Mouse (Mus musculus) forebrain, embryonic 15.5 days (tissue): ENCODE measurements around the gene Emc6. TPM values are rescaled to one million over a fixed set of nuclear protein-coding genes. Genes with fewer than 3 reads are reported as not detected.

Source experiments
- ATAC-seq: fragments of 200-750 bp; cut with Nextera tagmentation; replicated peaks from 2 replicates; pipeline ENCODE4 v1.8.0; 2017; ENCODE audit warnings: mild to moderate bottlenecking, moderate TSS enrichment, moderate library complexity
- H3K27ac ChIP-seq: fragments of 300-500 bp; sonication (generic); replicated peaks from 2 replicates; pipeline ENCODE4 v1.5.1; 2015; ENCODE audit warnings: mild to moderate bottlenecking, inconsistent platforms
- H3K27me3 ChIP-seq: fragments of 300-500 bp; sonication (generic); 2 replicates; pipeline ENCODE4 v1.6.1; 2015; ENCODE audit warnings: inconsistent platforms
- H3K36me3 ChIP-seq: fragments of 300-500 bp; sonication (generic); 2 replicates; pipeline ENCODE4 v1.6.1; 2015; ENCODE audit warnings: mild to moderate bottlenecking, inconsistent platforms
- H3K4me1 ChIP-seq: fragments of 300-500 bp; sonication (generic); 2 replicates; pipeline ENCODE4 v1.6.1; 2015; ENCODE audit warnings: inconsistent platforms
- H3K4me2 ChIP-seq: fragments of 300-500 bp; sonication (generic); replicated peaks from 2 replicates; pipeline ENCODE4 v1.6.1; 2015; ENCODE audit warnings: mild to moderate bottlenecking, inconsistent platforms
- H3K4me3 ChIP-seq: fragments of 300-500 bp; sonication (generic); 2 replicates; pipeline ENCODE4 v1.5.1; 2015; ENCODE audit warnings: mild to moderate bottlenecking, inconsistent platforms
- H3K9ac ChIP-seq: fragments of 300-500 bp; sonication (generic); replicated peaks from 2 replicates; pipeline ENCODE4 v1.6.1; 2015; ENCODE audit warnings: mild to moderate bottlenecking, inconsistent platforms
- H3K9me3 ChIP-seq: fragments of 300-500 bp; sonication (generic); 2 replicates; pipeline ENCODE4 v1.6.1; 2016; ENCODE audit warnings: inconsistent platforms
- WGBS: fragments of 180-500 bp; shearing (Covaris S2); methylation state at CpG from one replicate; pipeline ENCODE4 v1.1.7; 2015; ENCODE audit warnings: mixed read lengths; 5-methylcytosine and 5-hydroxymethylcytosine counted together
- polyA plus RNA-seq: library from polyadenylated mRNA; unstranded; fragments of >200 nt; fragmentation: Nextera tagmentation; extraction: Ambion mirVana; gene quantifications from 2 replicates; pipeline ENCODE4 v1.2.1, GENCODE M21; 2015

Emc6 gene
- polyA plus RNA-seq, 1 experiment from 2014 or later: 131 TPM

DNA sequence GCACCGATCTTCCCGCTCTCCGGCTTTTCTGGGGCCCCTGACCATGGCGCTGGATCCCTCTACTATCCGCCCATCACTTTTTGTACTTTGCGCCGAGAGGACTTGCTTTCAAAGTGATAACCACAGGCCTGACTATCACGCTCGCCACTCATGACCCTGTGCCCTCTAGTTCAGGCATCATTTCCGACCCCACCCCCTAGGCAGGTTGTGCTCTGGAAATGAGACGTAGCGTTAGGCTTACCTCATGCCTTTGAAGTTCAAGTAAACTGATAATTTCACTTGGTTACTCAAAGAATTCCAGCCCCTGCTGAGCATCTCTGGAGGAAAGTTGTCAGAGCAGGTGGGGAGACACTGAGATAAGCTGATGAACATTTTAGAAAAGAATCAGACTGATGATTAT is 23.0 kb upstream of the Emc6 start:
- no peak for ATAC-seq
- Histone ChIP-seq H3K9ac (peak overlapping the region; percentile 61), H3K36me3 (peaks cover 6% of the 10 kb centered on the region; the same call in 1 of the 2 replicates), H3K4me1 (peaks cover 28% of the 10 kb centered on the region), H3K27ac (no peak overlapping the region), H3K4me3 (peak overlapping the region; percentile 73), H3K27me3 (no peaks in the 10 kb centered on the region), H3K9me3 (no peaks in the 10 kb centered on the region), H3K4me2 (peak overlapping the region; percentile 96)
- 5% methylated on average over 12 of the region's 12 CpGs for WGBS

- H3K4me1 ChIP-seq: peaks cover 28% of the 10 kb centered on the region
- no peaks in the 10 kb centered on the region for H3K9me3 ChIP-seq
- H3K36me3 ChIP-seq: peaks cover 6% of the 10 kb centered on the region; the same call in 1 of the 2 replicates
- peak; percentile 97 for ATAC-seq
- no peaks in the 10 kb centered on the region for H3K27me3 ChIP-seq
- H3K4me3 ChIP-seq: peak within 1 kb of the TSS; percentile 73
- peak within 1 kb of the TSS; percentile 61 for H3K9ac ChIP-seq
- H3K27ac ChIP-seq: 0 out of 2 replicates have a peak within 1 kb of the TSS, but pooled peaks have one; percentile 25
- peak within 1 kb of the TSS; percentile 96 for H3K4me2 ChIP-seq
- 1% methylated on average over 32 of the region's 32 CpGs for WGBS
These were observed 22.4 kb upstream of the Emc6 start, which contains the start of gene Shpk for GRCm38 (mm10) chr11:73199230-73199712. Shpk (plus strand) TSS chr11:73199460.

DNA sequence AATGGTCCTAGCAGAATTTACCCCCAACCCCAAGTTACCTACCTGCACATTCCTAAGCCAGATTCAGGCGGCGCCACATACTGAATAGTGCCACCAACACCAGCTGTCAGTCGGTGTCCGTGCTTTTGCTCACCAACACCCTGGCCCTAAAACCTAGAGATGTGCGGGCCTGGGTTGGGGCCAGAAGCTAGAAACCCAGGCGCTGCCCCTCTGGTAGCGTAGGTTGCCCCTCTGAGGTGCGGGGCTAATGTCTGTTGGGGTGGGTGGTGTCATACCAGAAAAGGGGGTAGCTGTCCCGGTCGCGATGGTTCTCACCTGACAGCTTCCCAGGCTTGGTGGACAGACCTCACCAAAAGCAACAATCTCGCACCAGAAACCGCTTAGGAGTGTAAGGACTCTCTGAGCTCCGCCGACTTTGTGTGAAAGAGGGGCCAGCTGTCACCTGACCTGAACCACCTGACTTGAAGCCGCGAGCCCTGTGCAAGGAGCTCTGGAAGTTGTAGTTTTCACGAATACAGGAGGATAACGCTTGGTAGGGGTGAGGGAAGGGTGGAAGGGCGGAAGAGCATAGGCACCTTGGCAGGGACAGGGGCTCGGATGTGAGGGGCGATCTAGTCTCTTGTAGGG is 21.9 kb upstream of the Emc6 start, which contains the start of gene Ctns:
Ctns (minus strand) TSS at position 440 of the 627 bp plus-strand sequence.
- H3K27ac ChIP-seq: 0 out of 2 replicates have a peak within 1 kb of the TSS, but pooled peaks have one; percentile 25
- peak; percentile 96 for ATAC-seq
- 1% methylated on average over 22 of the region's 22 CpGs for WGBS

DNA sequence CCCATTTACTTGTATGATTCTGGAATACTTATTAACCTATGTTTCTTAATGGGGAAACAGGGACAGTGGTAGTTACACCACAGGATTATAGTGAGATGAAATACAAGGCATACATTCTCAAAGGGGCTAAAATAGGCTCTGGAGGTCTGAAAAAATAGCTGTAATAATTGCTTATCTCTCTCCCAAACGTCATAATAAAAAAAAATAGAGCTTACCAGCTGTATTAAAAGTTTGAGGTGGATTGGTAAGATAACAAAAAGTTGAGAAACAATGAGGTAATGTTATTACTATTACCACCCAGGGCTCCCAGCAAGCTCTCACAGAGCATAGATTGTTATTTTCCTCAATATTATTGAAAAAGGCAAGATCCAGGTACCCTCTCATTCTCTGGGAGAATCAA is 21.4 kb upstream of the Emc6 start:
- H3K27ac ChIP-seq: no peak overlapping the region
- peak overlapping the region; percentile 61 for H3K9ac ChIP-seq
- 8% methylated on average over 1 of the region's 1 CpGs for WGBS
- H3K36me3 ChIP-seq: peaks cover 6% of the 10 kb centered on the region; the same call in 1 of the 2 replicates
- H3K4me3 ChIP-seq: peak overlapping the region; percentile 73
- peak overlapping the region; percentile 96 for H3K4me2 ChIP-seq
- H3K4me1 ChIP-seq: peaks cover 28% of the 10 kb centered on the region
- no peak for ATAC-seq
- H3K9me3 ChIP-seq: no peaks in the 10 kb centered on the region
- H3K27me3 ChIP-seq: no peaks in the 10 kb centered on the region

More for the DNA sequence above, 21.9 kb upstream of the Emc6 start, which contains the start of gene Ctns:
- Histone ChIP-seq H3K9ac (peak within 1 kb of the TSS; percentile 61), H3K4me3 (peak within 1 kb of the TSS; percentile 73), H3K9me3 (no peaks in the 10 kb centered on the region), H3K4me2 (peak within 1 kb of the TSS; percentile 96), H3K27me3 (no peaks in the 10 kb centered on the region), H3K36me3 (peaks cover 6% of the 10 kb centered on the region; the same call in 1 of the 2 replicates), H3K4me1 (peaks cover 28% of the 10 kb centered on the region)

GRCm38 (mm10) chr11:73194444-73194843 is 17.6 kb upstream of the Emc6 start:
- no peak for ATAC-seq
- H3K36me3 ChIP-seq: peaks cover 30% of the 10 kb centered on the region
- no peak overlapping the region for H3K27ac ChIP-seq
- WGBS: 66% methylated on average over 2 of the region's 2 CpGs
- H3K4me3 ChIP-seq: no peak overlapping the region
- H3K4me1 ChIP-seq: peaks cover 20% of the 10 kb centered on the region
- no peaks in the 10 kb centered on the region for H3K9me3 ChIP-seq
- H3K27me3 ChIP-seq: no peaks in the 10 kb centered on the region
- no peak overlapping the region for H3K9ac ChIP-seq
- no peak overlapping the region for H3K4me2 ChIP-seq

GRCm38 (mm10) chr11:73193047-73193446 is 16.2 kb upstream of the Emc6 start:
- WGBS: 85% methylated on average over 6 of the region's 6 CpGs
- Histone ChIP-seq H3K4me2 (no peak overlapping the region), H3K4me3 (no peak overlapping the region), H3K9me3 (no peaks in the 10 kb centered on the region), H3K36me3 (peaks cover 43% of the 10 kb centered on the region), H3K27me3 (no peaks in the 10 kb centered on the region), H3K4me1 (peaks cover 15% of the 10 kb centered on the region), H3K9ac (no peak overlapping the region), H3K27ac (no peak overlapping the region)
- ATAC-seq: no peak

GRCm38 (mm10) chr11:73187231-73187630 is 10.4 kb upstream of the Emc6 start:
- Histone ChIP-seq H3K27ac (no peak overlapping the region), H3K36me3 (peaks cover 69% of the 10 kb centered on the region), H3K27me3 (no peaks in the 10 kb centered on the region), H3K4me2 (no peak overlapping the region), H3K4me3 (no peak overlapping the region), H3K4me1 (no peaks in the 10 kb centered on the region), H3K9me3 (no peaks in the 10 kb centered on the region), H3K9ac (no peak overlapping the region)
- 85% methylated on average over 6 of the region's 6 CpGs for WGBS
- ATAC-seq: no peak

DNA sequence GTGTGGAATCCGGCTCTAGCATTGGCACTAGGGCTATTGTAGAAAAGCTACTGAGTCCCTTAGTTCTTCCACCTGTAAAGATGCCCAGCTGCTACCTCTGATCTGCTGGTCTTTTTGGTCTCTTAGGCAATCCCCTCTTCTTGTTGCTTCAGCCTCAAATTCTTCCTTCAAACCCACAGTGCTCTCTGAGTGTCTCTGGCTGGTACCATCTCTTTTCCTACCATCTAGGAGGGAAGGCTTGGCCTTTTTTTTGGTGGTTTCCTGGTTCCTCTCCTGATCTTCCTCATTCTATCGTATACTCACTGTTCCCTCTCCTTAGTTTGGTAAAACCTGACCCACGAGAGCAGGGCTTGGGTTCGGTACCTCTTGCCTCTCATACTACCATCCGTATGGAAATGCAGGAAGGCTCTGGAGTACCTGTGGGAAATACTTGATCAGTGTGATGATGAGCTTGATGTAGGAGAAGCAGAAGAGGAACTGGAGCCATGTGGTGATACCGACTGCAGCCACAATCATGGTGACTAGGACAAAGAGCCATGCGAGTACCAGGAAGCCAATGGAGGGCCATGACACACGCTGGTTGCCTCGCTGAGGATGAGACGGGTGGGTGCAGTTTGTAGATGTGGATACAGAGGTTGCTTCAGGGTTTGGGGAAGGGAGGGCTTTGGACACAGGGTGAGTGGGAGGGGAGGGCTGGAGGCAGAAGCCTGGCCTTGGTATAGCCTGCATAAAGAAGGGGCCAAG is 9.2 kb upstream of the Emc6 start:
- Histone ChIP-seq H3K4me3 (no peak overlapping the region), H3K27ac (no peak overlapping the region), H3K4me2 (no peak overlapping the region), H3K36me3 (peaks cover 67% of the 10 kb centered on the region), H3K27me3 (no peaks in the 10 kb centered on the region), H3K4me1 (no peaks in the 10 kb centered on the region), H3K9me3 (no peaks in the 10 kb centered on the region), H3K9ac (no peak overlapping the region)
- ATAC-seq: no peak
- WGBS: 94% methylated on average over 10 of the region's 10 CpGs

DNA sequence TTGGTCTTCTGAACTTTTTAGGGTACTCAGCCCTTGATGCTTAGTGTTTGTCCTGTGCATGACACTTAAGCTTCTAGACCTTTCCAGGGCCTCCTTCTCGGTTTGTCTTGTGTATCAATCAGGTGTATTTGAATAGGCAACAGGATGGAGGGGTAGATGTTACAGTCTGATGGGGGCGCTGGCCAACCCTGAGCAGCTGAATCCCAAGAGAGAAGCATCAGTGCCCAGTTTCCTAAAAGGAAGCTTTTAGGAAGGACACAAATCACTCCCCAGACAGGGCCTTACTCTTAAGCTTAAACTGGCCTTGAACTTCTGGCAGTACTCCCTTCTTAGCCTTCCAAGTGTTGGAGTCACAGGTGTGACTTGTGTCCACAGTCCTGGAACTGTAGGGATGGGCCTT is 1.1 kb upstream of the Emc6 start:
- WGBS: 7% methylated on average over 2 of the region's 2 CpGs
- H3K27me3 ChIP-seq: no peaks in the 10 kb centered on the region
- H3K4me1 ChIP-seq: peaks cover 34% of the 10 kb centered on the region

GRCm38 (mm10) chr11:73177509-73177875 is 655 bp upstream of the Emc6 start:
- H3K9me3 ChIP-seq: no peaks in the 10 kb centered on the region
- no peaks in the 10 kb centered on the region for H3K27me3 ChIP-seq
- WGBS: 0% methylated on average over 28 of the region's 28 CpGs
- peak overlapping the region; percentile 69 for H3K4me3 ChIP-seq
- peak overlapping the region; percentile 62 for H3K4me2 ChIP-seq
- peak; percentile 61 for ATAC-seq
- peak overlapping the region; percentile 86 for H3K27ac ChIP-seq
- peaks cover 34% of the 10 kb centered on the region for H3K4me1 ChIP-seq
- peak overlapping the region; percentile 82 for H3K9ac ChIP-seq
- H3K36me3 ChIP-seq: peaks cover 13% of the 10 kb centered on the region

More for the DNA sequence above, 1.1 kb upstream of the Emc6 start:
- peaks cover 14% of the 10 kb centered on the region for H3K36me3 ChIP-seq
- peak overlapping the region; percentile 69 for H3K4me3 ChIP-seq
- peak overlapping the region; percentile 82 for H3K9ac ChIP-seq
- peak overlapping the region; percentile 62 for H3K4me2 ChIP-seq
- no peaks in the 10 kb centered on the region for H3K9me3 ChIP-seq
- H3K27ac ChIP-seq: peak overlapping the region; percentile 86
- no peak for ATAC-seq

GRCm38 (mm10) chr11:73176186-73176585 is 651 bp downstream of the Emc6 start:
- ATAC-seq: no peak
- under 1% methylated on average over 15 of the region's 15 CpGs for WGBS
- no peaks in the 10 kb centered on the region for H3K9me3 ChIP-seq
- peak overlapping the region; percentile 69 for H3K4me3 ChIP-seq
- peaks cover 34% of the 10 kb centered on the region for H3K4me1 ChIP-seq
- no peaks in the 10 kb centered on the region for H3K27me3 ChIP-seq
- H3K36me3 ChIP-seq: peaks cover 7% of the 10 kb centered on the region; the same call in 1 of the 2 replicates
- peak overlapping the region; percentile 62 for H3K4me2 ChIP-seq
- H3K27ac ChIP-seq: peak overlapping the region; percentile 85
- peak overlapping the region; percentile 69 for H3K9ac ChIP-seq

GRCm38 (mm10) chr11:73175612-73176011 is 1.2 kb downstream of the Emc6 start:
- H3K4me3 ChIP-seq: peak overlapping the region; percentile 69
- no peaks in the 10 kb centered on the region for H3K27me3 ChIP-seq
- peaks cover 6% of the 10 kb centered on the region; the same call in 1 of the 2 replicates for H3K36me3 ChIP-seq
- H3K4me1 ChIP-seq: peaks cover 34% of the 10 kb centered on the region
- no peak overlapping the region for H3K27ac ChIP-seq
- ATAC-seq: no peak
- WGBS: 56% methylated on average over 8 of the region's 8 CpGs
- 0 out of 2 replicates have a peak overlapping the region, but pooled peaks have one; percentile 69 for H3K9ac ChIP-seq
- H3K4me2 ChIP-seq: peak overlapping the region; percentile 62
- no peaks in the 10 kb centered on the region for H3K9me3 ChIP-seq
